Mouse (Mus musculus): Measurements from ENCODE around the gene Lmln.
"Not testable (repeated sequence)": the region's sequence is repeated elsewhere in the genome, so short reads cannot be mapped to it uniquely, and the experiment has no call there.

The Lmln gene

GRCm38 (mm10) chr16:33058033-33058432 lies 4.3 kb upstream of the Lmln start:
- no peak for DNase-seq

GRCm38 (mm10) chr16:33058656-33059055 lies 3.7 kb upstream of the Lmln start:
- not testable (repeated sequence) for DNase-seq

- no peak for DNase-seq
Observed at GRCm38 (mm10) chr16:33059471-33059870, 2.9 kb upstream of the Lmln start.

- DNase-seq: no peak
Observed at GRCm38 (mm10) chr16:33060926-33061325, 1.4 kb upstream of the Lmln start.

GRCm38 (mm10) chr16:33061400-33061799 lies 921 bp upstream of the Lmln start:
- DNase-seq: no peak

GRCm38 (mm10) chr16:33062682-33063131 lies 386 bp downstream of the Lmln start:
- DNase-seq: peak; percentile 67 to 84

- DNase-seq: no peak
Observed at GRCm38 (mm10) chr16:33063267-33063666, 946 bp downstream of the Lmln start.

- no peak for DNase-seq
Observed at GRCm38 (mm10) chr16:33064636-33065035, 2.3 kb downstream of the Lmln start.

GRCm38 (mm10) chr16:33070928-33071327 lies 8.6 kb downstream of the Lmln start:
- DNase-seq: no peak

GRCm38 (mm10) chr16:33072871-33073557 lies 10.7 kb downstream of the Lmln start:
- DNase-seq: no peak

- DNase-seq: no peak
Observed at GRCm38 (mm10) chr16:33074967-33075366, 12.6 kb downstream of the Lmln start.

- no peak for DNase-seq
Observed at GRCm38 (mm10) chr16:33076078-33076477, 13.8 kb downstream of the Lmln start.

GRCm38 (mm10) chr16:33077069-33077627 lies 14.8 kb downstream of the Lmln start:
- DNase-seq: no peak

- DNase-seq: no peak
Observed at GRCm38 (mm10) chr16:33080063-33080462, 17.7 kb downstream of the Lmln start.

GRCm38 (mm10) chr16:33082951-33083350 lies 20.6 kb downstream of the Lmln start:
- DNase-seq: no peak

- no peak for DNase-seq
Observed at GRCm38 (mm10) chr16:33083996-33084395, 21.7 kb downstream of the Lmln start.

GRCm38 (mm10) chr16:33085666-33086065 lies 23.3 kb downstream of the Lmln start:
- peak in 1 of 2 experiments; percentile 53 for DNase-seq

GRCm38 (mm10) chr16:33113726-33114125 lies 51.4 kb downstream of the Lmln start:
- DNase-seq: peak in 1 of 2 experiments; percentile 19

GRCm38 (mm10) chr16:33123373-33123772 lies 61.1 kb downstream of the Lmln start:
- no peak for DNase-seq

GRCm38 (mm10) chr16:33123938-33124820 lies 61.9 kb downstream of the Lmln start:
- peak in 1 of 2 experiments; percentile 27 for DNase-seq

GRCm38 (mm10) chr16:33127052-33127451 lies 64.7 kb downstream of the Lmln start:
- no peak for DNase-seq

- DNase-seq: no peak
Observed at GRCm38 (mm10) chr16:33130731-33131130, 68.4 kb downstream of the Lmln start.

GRCm38 (mm10) chr16:33133186-33133585 lies 70.9 kb downstream of the Lmln start:
- no peak for DNase-seq

- DNase-seq: no peak
Observed at GRCm38 (mm10) chr16:33135167-33135566, 72.8 kb downstream of the Lmln start.
